Mouse (Mus musculus) CH12.LX (cell line): ENCODE measurements around the gene Kcnma1.

Experiments used
- BHLHE40 ChIP-seq: IDR thresholded peaks from 2 replicates; pipeline ENCODE4 v1.6.1; 2011; ENCODE audit warnings: mild to moderate bottlenecking, low read depth, low read length, improper control_type of control experiment
- CHD2 ChIP-seq: IDR thresholded peaks from 2 replicates; pipeline ENCODE4 v1.6.1; 2011; ENCODE audit warnings: low read length, improper control_type of control experiment
- CTCF ChIP-seq, 2 experiments: IDR thresholded peaks in 1 of 2; conservative IDR thresholded peaks in 1 of 2; 2 replicates each; pipeline ENCODE4 v1.5.1; 2011 to 2012; ENCODE audit warnings: low read depth in 2 of 2, low read length in 2 of 2, improper control_type of control experiment in 1 of 2, inconsistent platforms in 1 of 2, mild to moderate bottlenecking in 1 of 2, moderate library complexity in 1 of 2
- EP300 ChIP-seq: IDR thresholded peaks from 2 replicates; pipeline ENCODE4 v1.6.1; 2011; ENCODE audit warnings: low read length, improper control_type of control experiment
- MAX ChIP-seq: IDR thresholded peaks from 2 replicates; pipeline ENCODE4 v1.6.1; 2011; ENCODE audit warnings: low read length, improper control_type of control experiment
- POLR2A ChIP-seq: IDR thresholded peaks from 2 replicates; pipeline ENCODE4 v1.6.1; 2011; ENCODE audit warnings: low read depth, mild to moderate bottlenecking, improper control_type of control experiment, low read length
- POLR2AphosphoS2 ChIP-seq: IDR thresholded peaks from 2 replicates; pipeline ENCODE4 v1.6.1; 2011; ENCODE audit warnings: low read depth, low read length, improper control_type of control experiment
- SIN3A ChIP-seq: IDR thresholded peaks from 2 replicates; pipeline ENCODE4 v1.6.1; 2012; ENCODE audit warnings: low read length, improper control_type of control experiment, inconsistent platforms
- USF2 ChIP-seq: conservative IDR thresholded peaks from 2 replicates; pipeline ENCODE4 v1.6.1; 2011; ENCODE audit warnings: low read depth, low read length, improper control_type of control experiment

GRCm38 (mm10) chr14:23244446-23244845 is 769.8 kb downstream of the Kcnma1 start:
- TF ChIP-seq EP300 (no peak), SIN3A (no peak), CTCF (conservative IDR thresholded peaks at IDR 0.05 in 1 of 2, IDR thresholded peaks at IDR 0.05 in 1 of 2; ENCODE audit: low read depth in 2 of 2, low read length in 2 of 2) (no peak), POLR2A (no peak), USF2 (no peak), CHD2 (no peak), POLR2AphosphoS2 (no peak), BHLHE40 (no peak), MAX (no peak)
